In the genomic region with DNA sequence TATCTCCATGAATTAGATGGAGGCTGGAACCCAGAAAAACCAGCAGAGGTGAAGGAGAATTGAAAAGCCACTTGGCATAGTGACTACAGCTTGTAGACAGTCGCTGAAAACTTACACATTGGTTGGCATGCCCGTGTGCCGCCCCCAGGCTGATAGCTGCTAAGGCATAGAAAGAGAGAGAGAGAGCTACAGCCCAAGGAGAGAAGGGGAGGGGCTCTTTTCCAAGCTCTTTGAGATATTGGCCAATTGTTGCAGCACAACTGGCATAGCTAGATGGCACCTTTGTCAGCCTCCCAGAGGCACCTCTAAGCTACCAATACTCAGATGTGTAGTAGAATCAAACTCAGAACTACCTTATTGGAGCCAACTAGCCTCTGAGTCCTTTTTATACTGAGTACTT, we compare ENCODE assay signal across 11 mouse cellular contexts. TPM values are rescaled to one million over a fixed set of nuclear protein-coding genes. Genes with fewer than 3 reads are reported as not detected.
DNase-seq lines count a peak whose midpoint lies in the region; ATAC-seq and TF ChIP-seq lines count a peak whose summit lies in the region.
"Had no signal": no experiment of that assay in that cellular context is flagged by ENCODE, and none has a peak within 500 bp of the region (broad histone marks: within the 10 kb centered on the region; RNA-seq: fewer than 3 reads in every experiment).

No protein-coding gene starts in this region.

- H3K9me3 ChIP-seq in forebrain, embryonic 11.5 days (ENCODE audit: control insufficient read depth, low read length) = no peaks in the 10 kb centered on the region
- no peaks in the 10 kb centered on the region for H3K9me3 ChIP-seq in intestine, embryonic 15.5 days
- H3K9me3 ChIP-seq in neural tube, embryonic 13.5 days = no peaks in the 10 kb centered on the region
- H3K9me3 ChIP-seq: megakaryocyte, embryonic 14.5 days had no signal

- H3K4me3 ChIP-seq in layer of hippocampus, adult 2 months = peak overlapping the region; percentile 68; the same call in 1 of the 2 replicates
- H3K4me3 ChIP-seq in forebrain, embryonic 11.5 days (ENCODE audit: low read depth, low read length) = peak overlapping the region; percentile 59
- peak overlapping the region; percentile 77 for H3K4me3 ChIP-seq in intestine, embryonic 15.5 days (replicated peaks)
- H3K4me3 ChIP-seq in neural tube, embryonic 13.5 days = peak overlapping the region; percentile 71
- no peak overlapping the region for H3K4me3 ChIP-seq in cerebellum, adult 2 months (replicated peaks; ENCODE audit: insufficient read depth, low read depth, low read length)
- H3K4me3 ChIP-seq: megakaryocyte, embryonic 14.5 days had no signal

- TF ChIP-seq CTCF in layer of hippocampus, adult 2 months (conservative IDR thresholded peaks at IDR 0.05) = no peak
- no peak for TF ChIP-seq CTCF in cerebellum, adult 2 months (IDR thresholded peaks at IDR 0.05; ENCODE audit: borderline replicate concordance, insufficient read depth, low read depth, low read length)

- no peaks in the 10 kb centered on the region; the same call in 1 of the 2 replicates for H3K4me1 ChIP-seq in forebrain, embryonic 11.5 days (replicated peaks; ENCODE audit: control insufficient read depth, insufficient read depth, low read length)
- H3K4me1 ChIP-seq in intestine, embryonic 15.5 days (replicated peaks) = 0 out of 2 replicates have a peak, but pooled peaks cover 12% of the 10 kb centered on the region
- peaks cover 49% of the 10 kb centered on the region for H3K4me1 ChIP-seq in neural tube, embryonic 13.5 days (replicated peaks)
- no peaks in the 10 kb centered on the region; the same call in 1 of the 2 replicates for H3K4me1 ChIP-seq in cerebellum, adult 2 months (ENCODE audit: control insufficient read depth, insufficient read depth, low read length)

- H3K27me3 ChIP-seq in forebrain, embryonic 11.5 days (ENCODE audit: control insufficient read depth, insufficient read depth, low read length) = peaks cover 6% of the 10 kb centered on the region; the same call in 1 of the 2 replicates
- H3K27me3 ChIP-seq in intestine, embryonic 15.5 days (replicated peaks) = peaks cover 6% of the 10 kb centered on the region
- H3K27me3 ChIP-seq in neural tube, embryonic 13.5 days = no peaks in the 10 kb centered on the region
- no peaks in the 10 kb centered on the region for H3K27me3 ChIP-seq in cerebellum, adult 2 months (ENCODE audit: control insufficient read depth, insufficient read depth, low read length)

- ATAC-seq in forebrain, embryonic 11.5 days (replicated peaks; ENCODE audit: low FRiP score) = no peak
- ATAC-seq in intestine, embryonic 15.5 days = no peak
- ATAC-seq in neural tube, embryonic 13.5 days (ENCODE audit: low read depth) = no peak
- ATAC-seq in erythroblast, adult 5-6 weeks (replicated peaks; ENCODE audit: low FRiP score, poor library complexity, severe bottlenecking) = no peak

- no peaks in the 10 kb centered on the region for H3K36me3 ChIP-seq in forebrain, embryonic 11.5 days (ENCODE audit: control insufficient read depth, insufficient read depth, low read length)
- H3K36me3 ChIP-seq in intestine, embryonic 15.5 days = no peaks in the 10 kb centered on the region
- no peaks in the 10 kb centered on the region for H3K36me3 ChIP-seq in neural tube, embryonic 13.5 days
- H3K36me3 ChIP-seq: G1E had no signal

- DNase-seq in layer of hippocampus, adult 2 months (ENCODE audit: low spot score in 2 of 2) = no peak
- DNase-seq in layer of hippocampus, postnatal 10 days (ENCODE audit: low spot score in 2 of 2) = no peak
- DNase-seq in forebrain, embryonic 11.5 days (ENCODE audit: low spot score) = no peak
- no peak for DNase-seq in cerebellum, adult 2 months
- DNase-seq in spleen, adult 18-20 months = no peak

- no peak for TF ChIP-seq POLR2A in cerebellum, adult 2 months (IDR thresholded peaks at IDR 0.05; ENCODE audit: borderline replicate concordance, insufficient read depth, low read length)

- H3K9ac ChIP-seq in forebrain, embryonic 11.5 days (ENCODE audit: low read length) = no peak overlapping the region
- H3K9ac ChIP-seq in intestine, embryonic 15.5 days = peak overlapping the region; percentile 87; the same call in 1 of the 2 replicates
- peak overlapping the region; percentile 97 for H3K9ac ChIP-seq in neural tube, embryonic 13.5 days

- WGBS in forebrain, embryonic 11.5 days = 60% methylated on average over 3 of the region's 3 CpGs
- 40% methylated on average over 3 of the region's 3 CpGs for WGBS in intestine, embryonic 15.5 days
- 40% methylated on average over 3 of the region's 3 CpGs for WGBS in neural tube, embryonic 13.5 days
- WGBS in cerebellum, adult 2 months = 55% methylated on average over 3 of the region's 3 CpGs

- peak overlapping the region; percentile 93; the same call in 1 of the 2 replicates for H3K4me2 ChIP-seq in forebrain, embryonic 11.5 days (ENCODE audit: low read depth, low read length, severe bottlenecking)
- peak overlapping the region; percentile 92 for H3K4me2 ChIP-seq in intestine, embryonic 15.5 days (replicated peaks)
- H3K4me2 ChIP-seq in neural tube, embryonic 13.5 days = peak overlapping the region; percentile 73

- H3K27ac ChIP-seq in layer of hippocampus, adult 2 months = no peak overlapping the region
- no peak overlapping the region for H3K27ac ChIP-seq in forebrain, embryonic 11.5 days (ENCODE audit: low read depth, low read length)
- no peak overlapping the region for H3K27ac ChIP-seq in intestine, embryonic 15.5 days
- peak overlapping the region; percentile 98 for H3K27ac ChIP-seq in neural tube, embryonic 13.5 days (replicated peaks)
- no peak overlapping the region for H3K27ac ChIP-seq in cerebellum, adult 2 months (ENCODE audit: insufficient read depth, low read length)

RNA-seq across cellular contexts. Expression of gene Clmp, which starts 1.8 kb away (rescaled TPM):
- 10 to 100 TPM; 25.3 to 33.3 TPM for total RNA-seq in layer of hippocampus, adult 2 months (2021)
- 10 to 100 TPM; 46.5 to 46.6 TPM for total RNA-seq in layer of hippocampus, postnatal 10 days (2021)
- polyA plus RNA-seq in forebrain, embryonic 11.5 days (2014; fragmentation: Nextera tagmentation; extraction: Ambion mirVana) = 23.3 and 24.6 TPM in 2 replicates
- 25.6 and 26.7 TPM in 2 replicates for polyA plus RNA-seq in intestine, embryonic 15.5 days (2015; fragmentation: Nextera tagmentation; extraction: Ambion mirVana)
- 51.5 and 52.0 TPM in 2 replicates for polyA plus RNA-seq in neural tube, embryonic 13.5 days (2015; fragmentation: Nextera tagmentation; extraction: Ambion mirVana)
- 0.84 TPM in 1 of 2 replicates, not detected in the other for total RNA-seq in erythroblast, adult 5-6 weeks (2015; ENCODE audit: low replicate concordance)
- total RNA-seq in erythroblast, adult 5-6 weeks (2017; ENCODE audit: low replicate concordance) = 0.26 TPM in 1 of 2 replicates, not detected in the other
- polyA plus RNA-seq in cerebellum, adult 2 months (2012; rRNA removed) = 21.7 and 21.8 TPM in 2 replicates
- polyA plus RNA-seq: G1E had no signal

RNA-seq across cellular contexts. Expression of gene Gm21915, which starts 17.1 kb away (rescaled TPM):
- total RNA-seq in layer of hippocampus, adult 2 months (2021) = not detected
- total RNA-seq in layer of hippocampus, postnatal 10 days (2021) = not detected
- polyA plus RNA-seq in forebrain, embryonic 11.5 days (2014; fragmentation: Nextera tagmentation; extraction: Ambion mirVana) = not detected in 2 replicates
- not detected in 2 replicates for polyA plus RNA-seq in intestine, embryonic 15.5 days (2015; fragmentation: Nextera tagmentation; extraction: Ambion mirVana)
- polyA plus RNA-seq in neural tube, embryonic 13.5 days (2015; fragmentation: Nextera tagmentation; extraction: Ambion mirVana) = not detected in 2 replicates
- not detected in 2 replicates for total RNA-seq in erythroblast, adult 5-6 weeks (2015; ENCODE audit: low replicate concordance)
- total RNA-seq in erythroblast, adult 5-6 weeks (2017; ENCODE audit: low replicate concordance) = not detected in 2 replicates
- polyA plus RNA-seq in cerebellum, adult 2 months (2012; rRNA removed) = not detected in 2 replicates
- total RNA-seq: layer of hippocampus, adult 8-10 months had no signal
- polyA plus RNA-seq: G1E had no signal
